Mouse (Mus musculus): ENCODE results near the gene Alpl. TPM values are rescaled to one million over a fixed set of nuclear protein-coding genes. Genes with fewer than 3 reads are reported as not detected.

Gene Alpl
- polyA plus RNA-seq, 1 experiment: 158 TPM

- H3K4me3 ChIP-seq (ENCODE audit: low read depth, low read length): no peak overlapping the region
- H3K27ac ChIP-seq (ENCODE audit: insufficient read depth, low read length): no peak overlapping the region
- no peaks in the 10 kb centered on the region for H3K9me3 ChIP-seq (replicated peaks; ENCODE audit: control insufficient read depth, insufficient read depth, low read length, poor library complexity, severe bottlenecking)
- H3K36me3 ChIP-seq (ENCODE audit: control insufficient read depth, insufficient read depth, low read length, poor library complexity, severe bottlenecking): no peaks in the 10 kb centered on the region
- TF ChIP-seq POLR2A (IDR thresholded peaks at IDR 0.05; ENCODE audit: insufficient read depth, low read length) (no peak), EP300 (IDR thresholded peaks at IDR 0.05; ENCODE audit: insufficient read depth, low read depth, low read length) (no peak), CTCF (IDR thresholded peaks at IDR 0.05; ENCODE audit: low read depth, low read length) (no peak)
- H3K9ac ChIP-seq (ENCODE audit: low read depth, poor library complexity, severe bottlenecking): no peak overlapping the region
- no peaks in the 10 kb centered on the region for H3K27me3 ChIP-seq (ENCODE audit: control insufficient read depth, insufficient read depth, low read length, poor library complexity, severe bottlenecking)
- no peaks in the 10 kb centered on the region for H3K4me1 ChIP-seq (ENCODE audit: control insufficient read depth, insufficient read depth, low read length)
Observed at GRCm38 (mm10) chr4:137820721-137821120, 24.5 kb upstream of the Alpl start.

DNA sequence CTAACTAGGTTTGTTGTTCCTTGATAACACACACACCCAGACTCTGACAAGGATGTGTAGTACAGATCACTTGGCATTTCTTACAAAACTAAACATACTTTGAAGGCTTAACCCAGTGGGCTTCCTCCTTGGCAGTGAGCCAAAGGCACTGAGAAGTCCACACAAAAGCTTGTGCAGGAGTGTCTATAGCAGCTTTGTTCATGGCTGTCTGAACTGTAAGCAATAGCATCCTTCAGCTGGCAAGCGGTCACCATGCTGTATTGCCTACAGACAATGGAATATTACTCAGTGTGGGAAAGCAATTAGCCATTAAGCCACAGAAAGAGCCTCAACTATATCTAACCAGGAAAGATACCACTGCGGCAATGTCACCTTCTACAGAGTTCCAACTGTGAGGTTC lies 23.3 kb upstream of the Alpl start:
- H3K27me3 ChIP-seq (ENCODE audit: control insufficient read depth, insufficient read depth, low read length, poor library complexity, severe bottlenecking): no peaks in the 10 kb centered on the region
- H3K9me3 ChIP-seq (replicated peaks; ENCODE audit: control insufficient read depth, insufficient read depth, low read length, poor library complexity, severe bottlenecking): no peaks in the 10 kb centered on the region
- H3K4me3 ChIP-seq (ENCODE audit: low read depth, low read length): no peak overlapping the region

GRCm38 (mm10) chr4:137818341-137818740 lies 22.2 kb upstream of the Alpl start:
- no peaks in the 10 kb centered on the region for H3K4me1 ChIP-seq (ENCODE audit: control insufficient read depth, insufficient read depth, low read length)
- H3K27ac ChIP-seq (ENCODE audit: insufficient read depth, low read length): no peak overlapping the region
- no peak overlapping the region for H3K9ac ChIP-seq (ENCODE audit: low read depth, poor library complexity, severe bottlenecking)
- no peaks in the 10 kb centered on the region for H3K9me3 ChIP-seq (replicated peaks; ENCODE audit: control insufficient read depth, insufficient read depth, low read length, poor library complexity, severe bottlenecking)
- no peaks in the 10 kb centered on the region for H3K27me3 ChIP-seq (ENCODE audit: control insufficient read depth, insufficient read depth, low read length, poor library complexity, severe bottlenecking)
- TF ChIP-seq CTCF (IDR thresholded peaks at IDR 0.05; ENCODE audit: low read depth, low read length): no peak
- no peak for TF ChIP-seq EP300 (IDR thresholded peaks at IDR 0.05; ENCODE audit: insufficient read depth, low read depth, low read length)
- no peak for TF ChIP-seq POLR2A (IDR thresholded peaks at IDR 0.05; ENCODE audit: insufficient read depth, low read length)
- no peaks in the 10 kb centered on the region for H3K36me3 ChIP-seq (ENCODE audit: control insufficient read depth, insufficient read depth, low read length, poor library complexity, severe bottlenecking)
- no peak overlapping the region for H3K4me3 ChIP-seq (ENCODE audit: low read depth, low read length)

More for the DNA sequence above, 23.3 kb upstream of the Alpl start:
- H3K36me3 ChIP-seq (ENCODE audit: control insufficient read depth, insufficient read depth, low read length, poor library complexity, severe bottlenecking): no peaks in the 10 kb centered on the region
- no peak overlapping the region for H3K27ac ChIP-seq (ENCODE audit: insufficient read depth, low read length)
- no peak for TF ChIP-seq CTCF (IDR thresholded peaks at IDR 0.05; ENCODE audit: low read depth, low read length)
- TF ChIP-seq EP300 (IDR thresholded peaks at IDR 0.05; ENCODE audit: insufficient read depth, low read depth, low read length): no peak
- no peak for TF ChIP-seq POLR2A (IDR thresholded peaks at IDR 0.05; ENCODE audit: insufficient read depth, low read length)
- H3K4me1 ChIP-seq (ENCODE audit: control insufficient read depth, insufficient read depth, low read length): no peaks in the 10 kb centered on the region
- H3K9ac ChIP-seq (ENCODE audit: low read depth, poor library complexity, severe bottlenecking): no peak overlapping the region

GRCm38 (mm10) chr4:137816216-137816615 lies 20.0 kb upstream of the Alpl start:
- no peaks in the 10 kb centered on the region for H3K36me3 ChIP-seq (ENCODE audit: control insufficient read depth, insufficient read depth, low read length, poor library complexity, severe bottlenecking)
- no peaks in the 10 kb centered on the region for H3K9me3 ChIP-seq (replicated peaks; ENCODE audit: control insufficient read depth, insufficient read depth, low read length, poor library complexity, severe bottlenecking)
- H3K4me1 ChIP-seq (ENCODE audit: control insufficient read depth, insufficient read depth, low read length): no peaks in the 10 kb centered on the region
- TF ChIP-seq POLR2A (IDR thresholded peaks at IDR 0.05; ENCODE audit: insufficient read depth, low read length): no peak
- no peak for TF ChIP-seq CTCF (IDR thresholded peaks at IDR 0.05; ENCODE audit: low read depth, low read length)
- TF ChIP-seq EP300 (IDR thresholded peaks at IDR 0.05; ENCODE audit: insufficient read depth, low read depth, low read length): no peak
- H3K27me3 ChIP-seq (ENCODE audit: control insufficient read depth, insufficient read depth, low read length, poor library complexity, severe bottlenecking): no peaks in the 10 kb centered on the region
- no peak overlapping the region for H3K27ac ChIP-seq (ENCODE audit: insufficient read depth, low read length)
- no peak overlapping the region for H3K4me3 ChIP-seq (ENCODE audit: low read depth, low read length)
- H3K9ac ChIP-seq (ENCODE audit: low read depth, poor library complexity, severe bottlenecking): no peak overlapping the region

DNA sequence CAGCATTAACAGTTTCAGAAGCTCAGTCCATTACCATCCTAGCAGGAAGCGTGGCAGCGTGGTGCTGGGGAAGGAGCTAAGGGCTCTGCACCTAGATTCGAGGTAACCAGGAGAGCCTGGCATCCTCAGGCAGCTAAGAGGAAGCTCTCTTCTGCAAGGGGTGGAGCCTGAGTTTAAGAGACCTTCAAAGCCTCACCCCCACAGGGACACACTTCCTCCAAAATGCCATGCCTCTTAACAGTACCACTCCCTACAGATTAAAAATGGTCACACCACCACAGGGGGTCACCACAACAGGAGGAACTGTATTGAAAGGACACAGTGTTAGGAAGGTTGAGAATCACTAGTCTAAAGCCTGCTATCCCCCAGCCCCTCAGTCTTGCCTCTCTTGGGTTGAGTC lies 19.3 kb upstream of the Alpl start:
- Histone ChIP-seq H3K36me3 (ENCODE audit: control insufficient read depth, insufficient read depth, low read length, poor library complexity, severe bottlenecking) (no peaks in the 10 kb centered on the region), H3K9me3 (replicated peaks; ENCODE audit: control insufficient read depth, insufficient read depth, low read length, poor library complexity, severe bottlenecking) (no peaks in the 10 kb centered on the region), H3K9ac (ENCODE audit: low read depth, poor library complexity, severe bottlenecking) (no peak overlapping the region), H3K27me3 (ENCODE audit: control insufficient read depth, insufficient read depth, low read length, poor library complexity, severe bottlenecking) (no peaks in the 10 kb centered on the region), H3K4me1 (ENCODE audit: control insufficient read depth, insufficient read depth, low read length) (no peaks in the 10 kb centered on the region), H3K4me3 (ENCODE audit: low read depth, low read length) (no peak overlapping the region), H3K27ac (ENCODE audit: insufficient read depth, low read length) (no peak overlapping the region)
- TF ChIP-seq CTCF (IDR thresholded peaks at IDR 0.05; ENCODE audit: low read depth, low read length): no peak
- TF ChIP-seq EP300 (IDR thresholded peaks at IDR 0.05; ENCODE audit: insufficient read depth, low read depth, low read length): no peak
- no peak for TF ChIP-seq POLR2A (IDR thresholded peaks at IDR 0.05; ENCODE audit: insufficient read depth, low read length)

DNA sequence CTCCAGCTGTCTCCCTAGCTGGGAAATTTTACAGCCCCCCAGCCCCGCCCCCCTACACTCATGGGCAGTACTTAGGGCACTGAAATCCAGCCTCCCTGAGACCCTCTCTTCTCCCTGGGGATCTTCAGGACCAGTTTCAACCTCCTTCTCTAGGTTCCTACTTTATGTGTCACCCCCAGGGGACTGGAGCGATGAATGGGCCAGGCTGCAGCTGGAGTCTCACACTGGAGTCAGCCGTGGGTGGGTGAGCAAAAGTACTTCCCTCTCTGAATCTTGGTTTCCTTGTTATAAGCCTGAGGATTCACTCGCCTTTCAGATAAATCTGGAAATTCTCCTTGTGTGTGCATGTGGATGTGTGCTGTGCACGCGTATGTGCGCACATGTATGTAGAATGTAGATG lies 18.0 kb upstream of the Alpl start:
- Histone ChIP-seq H3K36me3 (ENCODE audit: control insufficient read depth, insufficient read depth, low read length, poor library complexity, severe bottlenecking) (no peaks in the 10 kb centered on the region), H3K27ac (ENCODE audit: insufficient read depth, low read length) (no peak overlapping the region), H3K27me3 (ENCODE audit: control insufficient read depth, insufficient read depth, low read length, poor library complexity, severe bottlenecking) (no peaks in the 10 kb centered on the region), H3K9me3 (replicated peaks; ENCODE audit: control insufficient read depth, insufficient read depth, low read length, poor library complexity, severe bottlenecking) (no peaks in the 10 kb centered on the region), H3K9ac (ENCODE audit: low read depth, poor library complexity, severe bottlenecking) (no peak overlapping the region), H3K4me3 (ENCODE audit: low read depth, low read length) (no peak overlapping the region), H3K4me1 (ENCODE audit: control insufficient read depth, insufficient read depth, low read length) (no peaks in the 10 kb centered on the region)
- TF ChIP-seq EP300 (IDR thresholded peaks at IDR 0.05; ENCODE audit: insufficient read depth, low read depth, low read length) (no peak), POLR2A (IDR thresholded peaks at IDR 0.05; ENCODE audit: insufficient read depth, low read length) (no peak), CTCF (IDR thresholded peaks at IDR 0.05; ENCODE audit: low read depth, low read length) (no peak)

Data from ES-Bruce4 (cell line).